8 mouse cellular contexts compared by ENCODE assay signal in genomic region chr16:10979064-10979803, GRCm38 (mm10).
DNase-seq lines count a peak whose midpoint lies in the region; ATAC-seq and TF ChIP-seq lines count a peak whose summit lies in the region.

No protein-coding gene starts in this region.

- no peaks in the 10 kb centered on the region for H3K27me3 ChIP-seq in kidney, adult 2 months (replicated peaks; ENCODE audit: control insufficient read depth, insufficient read depth, low read length)
- H3K27me3 ChIP-seq in embryonic facial prominence, embryonic 14.5 days (replicated peaks; ENCODE audit: control insufficient read depth, insufficient read depth, low read length), result no peaks in the 10 kb centered on the region
- no peaks in the 10 kb centered on the region for H3K27me3 ChIP-seq in midbrain, embryonic 14.5 days (ENCODE audit: control insufficient read depth, insufficient read depth, low read length)

- no peak overlapping the region for H3K4me2 ChIP-seq in embryonic facial prominence, embryonic 14.5 days (ENCODE audit: low read depth, low read length)
- no peak overlapping the region for H3K4me2 ChIP-seq in midbrain, embryonic 14.5 days (ENCODE audit: low read length)

- no peak overlapping the region for H3K9ac ChIP-seq in embryonic facial prominence, embryonic 14.5 days (ENCODE audit: low read depth, low read length)
- H3K9ac ChIP-seq in midbrain, embryonic 14.5 days (replicated peaks; ENCODE audit: low read length), result no peak overlapping the region

- H3K4me1 ChIP-seq in kidney, adult 2 months (ENCODE audit: control insufficient read depth, insufficient read depth, low read length), result peaks cover 41% of the 10 kb centered on the region
- H3K4me1 ChIP-seq in embryonic facial prominence, embryonic 14.5 days (ENCODE audit: control insufficient read depth, insufficient read depth, low read length), result peaks cover 13% of the 10 kb centered on the region
- no peaks in the 10 kb centered on the region for H3K4me1 ChIP-seq in midbrain, embryonic 14.5 days (ENCODE audit: control insufficient read depth, insufficient read depth, low read length)

- peak overlapping the region; percentile 29 for H3K27ac ChIP-seq in kidney, adult 2 months (ENCODE audit: insufficient read depth, low read depth, low read length)
- H3K27ac ChIP-seq in embryonic facial prominence, embryonic 14.5 days (replicated peaks; ENCODE audit: low read depth, low read length), result peak overlapping the region; percentile 71
- no peak overlapping the region for H3K27ac ChIP-seq in midbrain, embryonic 14.5 days (replicated peaks; ENCODE audit: low read depth, low read length)

- DNase-seq in kidney, adult 2 months, result peak; percentile 45
- DNase-seq in kidney, adult 11 months, result no peak
- DNase-seq in CD4-positive, CD25-positive, alpha-beta regulatory T cell, adult 2 months (ENCODE audit: low read depth, low spot score), result peak; percentile 46
- peak; percentile 83 for DNase-seq in embryonic facial prominence, embryonic 14.5 days (ENCODE audit: low spot score)
- peak; percentile 56 for DNase-seq in lung, postnatal 10 days
- no peak for DNase-seq in cerebellum, adult 8-10 months
- no peak for DNase-seq in cerebellum, postnatal 14 days
- no peak for DNase-seq in midbrain, embryonic 14.5 days

- no peak for TF ChIP-seq POLR2A in kidney, adult 2 months (IDR thresholded peaks at IDR 0.05; ENCODE audit: low read depth, low read length)

- peak; percentile 78 for ATAC-seq in embryonic facial prominence, embryonic 14.5 days (ENCODE audit: low read depth)
- no peak for ATAC-seq in midbrain, embryonic 14.5 days (ENCODE audit: low FRiP score, low TSS enrichment)

- H3K4me3 ChIP-seq in kidney, adult 2 months (ENCODE audit: insufficient read depth, low read depth, low read length), result no peak overlapping the region
- H3K4me3 ChIP-seq in embryonic facial prominence, embryonic 14.5 days (ENCODE audit: low read depth, low read length), result no peak overlapping the region
- H3K4me3 ChIP-seq in midbrain, embryonic 14.5 days (replicated peaks; ENCODE audit: low read depth, low read length), result no peak overlapping the region

- H3K9me3 ChIP-seq in embryonic facial prominence, embryonic 14.5 days (ENCODE audit: control insufficient read depth, low read length), result no peaks in the 10 kb centered on the region
- H3K9me3 ChIP-seq in midbrain, embryonic 14.5 days (ENCODE audit: control insufficient read depth, low read length), result 0 out of 2 replicates have a peak, but pooled peaks cover 3% of the 10 kb centered on the region

- no peak for TF ChIP-seq CTCF in kidney, adult 2 months (conservative IDR thresholded peaks at IDR 0.05; ENCODE audit: insufficient read depth, insufficient read length, low read depth, low read length)

- H3K36me3 ChIP-seq in kidney, adult 2 months (ENCODE audit: control insufficient read depth, insufficient read depth, low read length), result no peaks in the 10 kb centered on the region
- no peaks in the 10 kb centered on the region for H3K36me3 ChIP-seq in embryonic facial prominence, embryonic 14.5 days (ENCODE audit: control insufficient read depth, insufficient read depth, low read length)
- no peaks in the 10 kb centered on the region for H3K36me3 ChIP-seq in midbrain, embryonic 14.5 days (ENCODE audit: control insufficient read depth, insufficient read depth, low read length)

- WGBS in kidney, adult 2 months, result 33% methylated on average over 11 of the region's 11 CpGs
- 26% methylated on average over 11 of the region's 11 CpGs for WGBS in embryonic facial prominence, embryonic 14.5 days
- 64% methylated on average over 11 of the region's 11 CpGs for WGBS in midbrain, embryonic 14.5 days

Comparison
In these comparisons a context has a peak if more than half of its experiments do, and no peak if none do; other contexts are left out.
1. DNase-seq: peak in kidney, adult 2 months (single experiment), CD4-positive, CD25-positive, alpha-beta regulatory T cell, adult 2 months (single experiment), embryonic facial prominence, embryonic 14.5 days (single experiment) and lung, postnatal 10 days (single experiment); none in kidney, adult 11 months (single experiment), cerebellum, adult 8-10 months (single experiment), cerebellum, postnatal 14 days (0 of 2) and midbrain, embryonic 14.5 days (single experiment).